Mouse (Mus musculus): ENCODE measurements around the gene Pgc.

The Pgc gene

DNA sequence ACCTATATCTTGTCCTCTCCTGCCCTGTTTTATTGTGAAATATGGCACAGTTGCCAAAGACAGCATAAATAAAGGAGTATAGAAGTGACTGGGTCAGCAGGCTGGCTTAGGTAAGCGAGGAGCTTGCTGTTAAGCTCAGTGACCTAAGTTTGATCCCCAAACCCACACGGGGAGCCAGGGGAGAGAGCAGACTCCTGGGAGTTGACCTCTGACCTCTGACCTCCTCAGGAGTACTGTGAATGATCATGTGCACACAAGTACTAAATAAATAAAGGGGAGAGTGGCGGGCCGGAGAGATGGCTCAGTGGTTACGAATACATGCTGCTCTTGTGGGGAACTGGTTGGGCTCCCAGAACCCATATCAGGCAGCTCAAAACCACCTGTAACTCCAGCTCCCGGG, 23.5 kb downstream of the Pgc start:
- DNase-seq (ENCODE audit: low spot score in 2 of 2), result no peak

DNA sequence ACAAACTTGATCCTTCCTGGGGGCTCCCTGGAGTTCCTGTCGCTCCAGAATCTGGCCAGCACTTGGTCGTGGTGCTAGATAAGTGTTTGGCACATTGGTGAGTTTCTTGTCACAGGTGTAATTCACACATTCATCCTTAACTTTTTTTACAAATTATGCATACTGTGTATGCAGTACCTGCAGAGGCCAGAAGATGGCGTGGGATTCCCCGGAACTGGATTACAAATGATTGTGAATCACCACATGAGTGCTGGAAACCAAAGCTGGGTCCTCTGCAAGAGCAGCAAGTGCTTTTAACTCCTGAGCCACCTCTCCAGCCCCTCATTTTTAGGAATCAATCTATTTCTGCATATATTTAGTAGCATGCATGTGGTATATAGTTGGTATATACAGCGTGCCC, 25.2 kb downstream of the Pgc start:
- no peak for DNase-seq (ENCODE audit: low spot score in 2 of 2)

DNA sequence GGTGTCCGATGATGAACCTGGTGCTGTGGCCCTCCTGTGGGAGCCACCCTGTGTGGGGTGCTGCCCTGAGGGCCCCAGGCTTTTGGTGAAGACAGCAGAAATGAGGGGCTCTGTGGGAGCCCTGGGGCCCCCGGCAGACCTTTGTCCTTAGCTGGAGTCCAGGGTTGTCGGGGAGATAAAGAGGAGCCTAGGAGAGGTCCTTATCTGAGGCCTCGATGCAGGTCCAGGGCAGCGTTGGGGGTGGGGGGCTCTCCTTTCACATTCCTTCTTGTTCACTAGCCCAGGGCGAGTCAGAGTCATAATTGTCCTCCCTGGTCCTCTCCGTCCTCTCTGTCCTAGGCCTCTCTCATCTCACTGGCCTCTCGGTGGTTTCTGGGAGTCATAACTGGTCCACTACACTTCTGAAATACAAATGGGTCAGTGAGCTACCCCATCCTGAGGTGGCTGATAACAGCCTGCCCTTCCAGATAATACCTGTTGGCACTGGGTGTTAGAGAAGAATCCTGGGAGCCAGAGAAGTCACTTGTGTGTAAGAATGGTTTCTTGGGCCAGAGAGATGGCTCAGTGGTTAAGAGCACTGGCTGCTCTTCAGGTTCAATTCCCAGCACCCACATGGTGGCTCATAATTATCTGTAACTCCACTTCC, 26.6 kb downstream of the Pgc start:
- DNase-seq (ENCODE audit: low spot score in 2 of 2), result no peak

DNA sequence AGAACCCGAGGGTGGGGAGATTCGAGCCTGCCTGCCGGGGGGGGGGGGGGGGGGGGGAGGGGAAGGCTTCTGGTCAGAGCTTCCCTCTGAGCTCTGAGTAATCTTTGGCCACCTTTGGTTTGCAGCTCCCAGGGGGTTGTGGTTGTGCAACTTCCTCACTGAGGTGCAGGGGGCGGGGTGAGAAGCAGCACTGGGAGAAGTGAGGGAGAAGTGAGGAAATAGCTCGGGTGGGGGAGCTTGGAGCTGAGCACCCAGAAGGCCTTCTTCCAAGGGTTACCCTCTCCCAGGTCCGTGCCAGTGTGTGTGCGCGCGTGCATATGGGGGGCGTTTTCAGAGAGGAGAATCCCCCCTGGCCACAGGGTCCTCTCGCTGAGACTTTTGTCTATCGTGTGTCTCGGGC, 27.6 kb downstream of the Pgc start:
- no peak for DNase-seq (ENCODE audit: low spot score in 2 of 2)

GRCm38 (mm10) chr17:47756366-47756765, 29.7 kb downstream of the Pgc start:
- DNase-seq (ENCODE audit: low spot score in 2 of 2), result no peak

DNA sequence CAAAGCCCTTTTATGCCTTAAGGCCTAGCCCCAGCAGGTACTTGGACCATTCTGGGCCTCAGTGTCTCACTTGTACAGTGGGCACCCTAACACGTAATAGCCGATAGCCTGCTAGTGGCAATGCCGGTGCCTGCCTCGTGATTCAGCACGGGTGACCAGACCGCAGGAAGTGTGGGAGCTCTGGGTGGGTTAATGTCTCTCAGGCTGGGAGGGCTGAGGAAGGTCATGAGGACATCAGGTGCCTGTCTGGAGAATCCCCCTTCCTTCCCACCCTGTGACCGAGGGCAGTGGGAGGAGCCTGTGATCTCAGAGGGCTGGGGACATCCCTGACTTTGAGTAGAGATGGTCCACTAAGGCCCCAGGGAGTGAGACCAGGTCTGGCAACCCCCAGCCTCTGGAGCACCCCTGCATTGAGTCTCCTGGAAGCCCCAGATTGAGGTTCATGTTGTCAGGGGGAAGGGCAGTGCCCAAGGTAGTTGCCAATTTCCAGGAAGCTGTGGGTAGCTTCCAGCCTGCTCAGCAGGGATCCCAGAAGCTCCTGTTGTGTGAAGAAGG, 30.5 kb downstream of the Pgc start:
- DNase-seq (ENCODE audit: low spot score in 2 of 2), result no peak

- DNase-seq (ENCODE audit: low spot score in 2 of 2), result no peak
These were observed 33.2 kb downstream of the Pgc start for GRCm38 (mm10) chr17:47759702-47760410.

DNA sequence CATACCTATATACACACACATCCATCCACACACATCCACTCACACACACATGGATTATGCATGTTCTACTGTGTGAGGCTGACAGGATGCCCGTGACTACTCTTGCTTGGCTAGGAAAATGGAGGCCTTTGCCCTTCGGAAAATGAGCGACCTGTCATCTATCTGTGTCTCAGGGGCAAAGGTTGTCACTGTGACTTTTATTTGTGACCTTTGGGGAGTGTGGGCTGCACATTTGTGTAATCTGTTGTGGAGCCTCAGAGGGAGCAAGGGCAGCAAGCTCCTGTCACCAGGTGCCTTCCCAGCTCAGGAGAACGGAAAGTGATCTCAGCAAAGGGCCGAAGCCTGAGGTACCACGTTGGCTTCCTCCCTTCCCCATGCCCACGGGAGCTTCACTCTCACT, 35.4 kb downstream of the Pgc start:
- DNase-seq (ENCODE audit: low spot score in 2 of 2), result no peak

GRCm38 (mm10) chr17:47762518-47763340, 36.1 kb downstream of the Pgc start:
- DNase-seq (ENCODE audit: low spot score in 2 of 2), result peak; percentile 43 to 54

DNA sequence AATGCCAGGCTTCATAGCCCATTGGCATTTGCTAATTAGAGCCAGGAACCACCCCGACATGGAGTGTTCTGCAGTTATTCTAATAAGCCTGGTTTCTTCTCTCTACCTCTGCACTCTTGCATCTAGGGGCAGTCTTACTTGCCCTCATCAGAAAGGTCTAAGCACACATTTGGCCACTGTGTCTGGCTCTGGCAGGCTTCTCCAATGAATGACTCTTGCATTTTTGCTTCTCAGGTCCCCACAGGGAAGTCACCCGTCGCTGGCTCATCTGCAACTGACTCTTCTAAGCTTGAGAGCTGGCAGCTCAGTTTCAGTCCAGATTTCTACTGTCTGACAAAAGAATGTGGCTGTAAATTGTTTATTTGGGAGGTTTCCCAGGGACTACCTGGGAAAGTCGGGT, 39.3 kb downstream of the Pgc start:
- no peak for DNase-seq (ENCODE audit: low spot score in 2 of 2)

GRCm38 (mm10) chr17:47766407-47767043, 39.9 kb downstream of the Pgc start:
- DNase-seq (ENCODE audit: low spot score in 2 of 2), result no peak

DNA sequence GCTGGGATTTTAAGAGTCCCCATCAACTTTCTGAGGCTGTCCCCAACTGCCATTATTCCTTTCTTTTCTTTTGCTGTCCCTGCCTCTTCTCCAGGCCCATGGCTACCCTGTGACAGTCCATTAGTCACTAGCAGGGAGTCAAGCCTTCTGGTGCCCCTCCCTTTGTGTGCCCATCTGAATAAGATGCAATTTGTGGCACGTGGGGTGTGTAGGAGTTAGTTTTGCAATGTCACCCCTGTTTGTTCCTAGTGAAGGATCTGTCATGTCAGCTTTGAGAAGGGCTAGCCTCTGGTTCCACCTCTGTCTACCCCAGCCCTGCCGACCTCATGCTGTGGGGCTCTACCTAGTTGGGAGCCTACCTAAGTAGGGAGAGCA, 40.4 kb downstream of the Pgc start:
- no peak for DNase-seq (ENCODE audit: low spot score in 2 of 2)

DNA sequence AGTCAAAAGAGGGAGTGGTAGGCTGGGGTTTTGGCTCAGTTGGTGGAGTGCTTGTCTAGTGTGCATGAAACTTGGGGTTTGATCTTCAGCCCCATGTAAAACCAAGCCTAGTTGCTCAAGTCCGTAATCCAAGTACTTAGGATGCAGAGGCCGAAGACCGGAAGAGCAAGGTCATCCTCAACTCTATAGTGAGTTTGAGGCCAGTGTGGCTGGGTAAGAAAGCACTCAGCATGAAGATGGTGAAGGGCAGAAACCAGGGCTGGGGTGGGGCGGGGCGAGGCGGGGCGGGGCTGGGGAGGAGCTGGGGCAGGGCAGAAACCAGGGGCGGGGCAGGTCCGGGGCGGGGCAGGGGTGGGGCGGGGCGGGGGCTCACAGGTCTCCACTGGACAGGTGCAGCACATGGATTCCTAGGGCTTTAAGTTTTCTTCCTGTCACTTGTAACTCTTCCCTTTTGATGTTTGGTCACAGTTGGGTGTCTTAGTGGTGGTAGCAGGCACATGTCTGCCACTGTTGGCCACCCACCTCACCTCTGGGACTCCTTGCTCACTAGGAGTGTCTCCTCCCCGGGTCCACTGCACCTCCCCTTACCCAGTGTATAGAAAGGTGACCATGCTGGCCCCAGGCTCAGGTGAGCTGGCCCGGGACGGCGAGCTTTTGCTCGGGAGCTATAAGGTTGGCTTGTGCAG, 41.0 kb downstream of the Pgc start:
- DNase-seq (ENCODE audit: low spot score in 2 of 2), result no peak

DNA sequence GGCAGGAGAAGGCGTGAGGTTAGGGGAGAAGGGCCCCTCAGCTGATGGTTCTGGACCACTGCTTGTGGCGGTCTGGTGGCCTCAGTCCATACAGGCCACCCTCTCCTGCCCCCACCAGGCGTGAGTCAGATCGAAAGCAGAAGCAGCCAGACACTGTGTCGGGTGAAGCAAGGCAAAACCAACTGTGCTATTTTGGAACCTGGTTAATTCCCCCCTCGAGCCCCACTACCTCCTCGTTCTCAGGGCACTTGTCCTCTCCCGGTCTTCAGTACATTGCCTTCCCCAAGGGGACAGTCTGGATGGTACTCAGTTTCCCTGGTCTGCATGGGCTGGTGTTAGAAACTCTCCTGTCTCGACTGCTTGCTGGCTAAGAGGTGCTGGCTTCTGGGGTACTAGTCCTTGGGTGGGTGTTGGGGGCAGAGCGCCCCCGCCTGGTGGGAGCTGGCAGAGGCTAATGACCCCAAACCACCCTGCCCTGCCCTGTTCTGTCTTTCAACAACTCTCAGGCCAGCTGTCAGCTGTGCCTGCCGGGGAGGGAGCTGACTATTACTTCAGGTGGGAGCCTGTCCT, 42.1 kb downstream of the Pgc start:
- DNase-seq (ENCODE audit: low spot score in 2 of 2), result no peak

DNA sequence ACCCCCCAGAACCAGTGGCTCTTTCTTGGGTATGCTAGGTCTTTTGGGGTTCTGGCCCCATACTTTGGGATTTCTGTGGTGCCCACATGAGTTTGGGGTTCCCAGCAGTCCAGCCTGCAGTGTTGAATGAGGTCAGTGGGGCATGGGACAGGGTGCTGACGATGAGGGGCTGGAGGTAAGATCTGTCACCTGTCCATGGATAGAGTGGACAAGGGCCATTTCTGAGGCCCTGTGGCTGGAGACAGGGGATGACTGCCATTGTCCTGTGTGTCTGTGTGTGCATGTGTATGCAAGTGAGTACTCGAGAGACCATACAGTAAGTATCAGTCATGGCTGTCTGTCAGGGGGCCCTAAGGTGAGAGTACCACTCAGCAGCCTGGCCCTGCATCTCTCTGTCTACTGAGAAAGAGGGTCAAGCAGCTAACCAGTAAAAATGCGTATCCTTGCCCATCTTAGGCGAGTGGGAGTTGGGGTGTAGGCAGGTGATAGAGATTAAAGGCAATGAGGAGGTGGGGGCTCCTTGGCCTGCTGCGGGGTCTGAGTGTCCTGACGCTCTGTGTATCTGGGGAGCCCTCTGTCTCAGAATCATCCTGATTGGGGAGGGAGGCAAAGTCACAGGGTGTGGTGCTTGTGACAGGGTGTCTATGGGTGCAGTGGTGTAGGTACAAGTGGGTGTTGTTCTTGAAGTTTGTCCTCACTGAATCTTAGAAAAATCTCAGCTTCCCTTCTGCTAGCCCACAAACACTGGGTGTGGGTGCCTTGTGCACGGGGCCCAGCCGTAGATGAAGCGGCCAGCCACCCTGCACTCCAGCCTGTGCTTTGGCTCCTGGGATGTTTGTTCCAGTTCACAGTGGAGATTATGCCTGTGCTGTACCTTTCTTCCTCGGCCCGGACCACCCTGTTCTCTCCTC, 43.0 kb downstream of the Pgc start:
- DNase-seq (ENCODE audit: low spot score in 2 of 2), result no peak

DNA sequence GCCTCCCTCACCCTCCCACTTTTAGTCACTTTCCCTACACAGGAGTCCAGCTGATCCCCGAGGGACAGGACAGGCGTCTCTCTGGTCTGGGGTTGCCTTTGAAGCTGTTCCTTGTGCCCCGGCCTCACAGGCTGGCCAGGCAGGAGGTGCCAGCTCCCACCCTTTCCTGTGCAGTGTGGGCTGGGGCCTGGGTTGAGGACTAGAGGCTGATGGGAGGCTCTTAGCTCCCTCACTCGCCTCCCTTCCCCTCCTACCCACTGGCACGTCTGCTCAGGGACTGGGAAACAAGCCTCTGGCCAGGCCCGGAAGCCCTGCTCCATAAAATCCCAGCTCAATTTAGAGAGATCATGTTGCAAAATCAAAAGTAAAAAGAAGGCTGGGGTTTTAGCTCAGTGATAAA, 47.0 kb downstream of the Pgc start:
- no peak for DNase-seq (ENCODE audit: low spot score in 2 of 2)

GRCm38 (mm10) chr17:47777141-47777540, 50.5 kb downstream of the Pgc start:
- no peak for DNase-seq (ENCODE audit: low spot score in 2 of 2)

GRCm38 (mm10) chr17:47780470-47780869, 53.8 kb downstream of the Pgc start:
- no peak for DNase-seq (ENCODE audit: low spot score in 2 of 2)

GRCm38 (mm10) chr17:47782486-47782885, 55.8 kb downstream of the Pgc start:
- DNase-seq (ENCODE audit: low spot score in 2 of 2), result no peak

Measured in frontal cortex, postnatal 25 days (tissue).